Mouse (Mus musculus) adrenal gland, adult 8-10 months (tissue): Measurements from ENCODE around the gene Cep72. TPM values are rescaled to one million over a fixed set of nuclear protein-coding genes. Genes with fewer than 3 reads are reported as not detected.
A peak's percentile ranks its signal among the peaks of the same experiment; 100 is the strongest.
"Not testable (repeated sequence)": the region's sequence is repeated elsewhere in the genome, so short reads cannot be mapped to it uniquely, and the experiment has no call there.

Experiments used
- DNase-seq: peaks from one replicate; pipeline ENCODE4 v3.0.0; 2022
- total RNA-seq, 4 experiments: library from RNA; stranded (reverse); gene quantifications; 2 replicates each; pipeline ENCODE4 v1.2.4; 2022

Cep72 gene
- total RNA-seq, 4 experiments from 2014 or later: 3.9 to 11.5 (median 7.5) TPM

GRCm38 (mm10) chr13:74030691-74031090 lies 31.4 kb downstream of the Cep72 start:
- peak; percentile 76 for DNase-seq

GRCm38 (mm10) chr13:74029013-74029412 lies 33.1 kb downstream of the Cep72 start:
- DNase-seq: no peak

GRCm38 (mm10) chr13:74028116-74028515 lies 34.0 kb downstream of the Cep72 start:
- DNase-seq: no peak

DNA sequence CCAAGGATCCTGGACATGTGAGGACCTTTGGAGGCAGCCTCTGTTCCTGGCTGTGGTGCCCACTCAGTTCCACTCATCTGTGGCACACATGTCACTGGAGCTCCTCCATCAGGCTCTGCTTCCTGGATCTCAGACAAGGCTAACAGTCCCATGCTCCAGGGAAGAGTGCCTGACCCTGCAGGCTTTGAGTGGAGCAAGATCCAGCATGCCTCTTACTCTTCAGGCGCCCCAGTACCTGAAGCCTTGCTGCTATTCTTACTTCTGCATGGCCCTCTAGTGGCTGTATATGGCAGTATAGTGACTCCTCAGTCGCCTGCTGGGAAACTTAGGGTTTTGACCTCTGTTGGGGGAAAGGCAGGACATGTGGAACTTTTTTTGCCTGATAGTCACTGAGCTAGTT lies 35.9 kb downstream of the Cep72 start:
- no peak for DNase-seq

- peak; percentile 20 for DNase-seq
Measured at GRCm38 (mm10) chr13:74025151-74026081, 36.7 kb downstream of the Cep72 start.

- DNase-seq: not testable (repeated sequence)
Measured at GRCm38 (mm10) chr13:74019006-74019405, 43.1 kb downstream of the Cep72 start.

DNA sequence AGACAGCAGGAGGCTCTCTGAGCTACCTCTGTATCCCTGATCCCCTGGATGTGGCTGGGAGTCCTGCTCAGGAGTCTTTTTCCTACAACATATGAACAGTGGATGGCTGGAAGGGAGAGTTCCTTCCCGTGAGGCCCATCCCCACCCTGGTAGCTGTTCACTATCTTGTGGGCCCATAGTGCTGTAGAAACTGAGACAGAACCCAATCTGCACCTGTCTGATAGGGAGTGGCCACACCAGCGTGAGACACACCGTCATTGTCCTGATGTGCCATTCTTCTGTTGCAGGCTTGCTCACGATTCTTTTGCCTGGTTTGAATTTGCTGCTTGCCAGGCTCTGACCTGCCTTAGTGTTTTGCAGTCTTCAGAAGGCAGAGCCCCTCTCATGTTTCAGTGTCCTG lies 44.7 kb downstream of the Cep72 start:
- no peak for DNase-seq

- no peak for DNase-seq
Measured at GRCm38 (mm10) chr13:74015908-74016307, 46.2 kb downstream of the Cep72 start.

DNA sequence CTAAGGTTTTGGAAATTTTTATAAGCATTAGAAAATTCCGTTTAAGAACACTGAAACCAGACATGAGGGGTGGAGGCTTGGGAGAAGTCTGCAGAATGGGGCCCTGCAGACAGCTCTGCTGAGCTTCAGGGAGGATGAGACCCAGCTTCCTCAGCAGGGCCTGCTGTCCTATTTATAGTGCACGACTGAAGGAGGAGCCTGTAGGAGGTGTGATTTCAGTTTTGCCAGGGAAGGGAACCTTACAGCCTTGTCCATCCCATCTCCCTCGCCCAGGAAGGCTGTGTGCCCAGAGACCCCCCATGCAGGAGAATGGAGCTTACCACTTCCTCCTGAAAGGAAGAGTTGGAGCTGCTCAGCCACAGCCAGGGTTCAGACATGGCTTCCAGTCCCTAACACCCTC lies 51.4 kb downstream of the Cep72 start:
- no peak for DNase-seq

GRCm38 (mm10) chr13:74009791-74010614 lies 52.1 kb downstream of the Cep72 start:
- DNase-seq: peak; percentile 57

DNA sequence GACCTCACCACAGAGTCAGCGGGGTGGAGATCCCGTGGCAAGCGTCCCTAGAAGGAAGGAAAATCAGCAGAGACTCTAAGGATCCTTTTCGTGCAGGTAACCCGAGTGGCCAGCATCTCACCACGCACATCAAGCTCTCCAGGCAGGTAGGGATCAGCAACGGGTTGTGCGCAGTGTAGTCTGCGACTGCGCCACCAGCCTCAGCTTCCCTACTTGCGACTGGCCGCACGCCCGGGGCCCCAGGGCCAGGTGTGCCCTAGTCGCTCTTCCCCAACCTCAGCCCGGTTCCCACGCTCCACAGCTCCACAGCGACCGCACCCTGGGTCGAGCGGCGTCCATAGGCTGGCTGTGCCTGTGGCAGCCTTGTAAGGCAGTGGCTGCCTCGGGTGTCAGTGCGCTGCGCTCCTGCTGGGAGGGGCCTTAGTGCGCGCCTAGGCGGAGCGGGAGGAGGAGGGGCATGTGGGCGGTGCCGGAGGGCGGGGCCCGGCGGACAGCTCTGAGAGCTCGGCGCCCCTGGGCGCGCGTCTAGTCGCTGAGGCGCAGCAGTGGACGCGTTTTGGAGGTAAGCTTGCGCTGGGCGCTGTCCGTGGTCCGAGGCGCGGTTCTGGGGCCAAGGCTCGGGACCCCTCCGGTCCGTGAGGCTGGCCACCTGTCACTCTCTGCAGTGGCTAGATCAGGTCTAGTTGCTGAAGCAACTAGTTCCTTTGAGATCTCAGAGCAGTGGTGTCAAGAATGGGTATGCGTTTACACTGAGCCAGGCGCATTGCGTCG lies 53.0 kb downstream of the Cep72 start, which contains the start of gene Tppp:
TSS of gene Tppp (plus strand) at position 460 of the 771 bp plus-strand sequence.
- DNase-seq: peak; percentile 92

GRCm38 (mm10) chr13:74008216-74008615 lies 53.9 kb downstream of the Cep72 start:
- DNase-seq: not testable (repeated sequence)

GRCm38 (mm10) chr13:74006881-74007280 lies 55.2 kb downstream of the Cep72 start:
- not testable (repeated sequence) for DNase-seq

GRCm38 (mm10) chr13:74001492-74001891 lies 60.6 kb downstream of the Cep72 start:
- DNase-seq: no peak

DNA sequence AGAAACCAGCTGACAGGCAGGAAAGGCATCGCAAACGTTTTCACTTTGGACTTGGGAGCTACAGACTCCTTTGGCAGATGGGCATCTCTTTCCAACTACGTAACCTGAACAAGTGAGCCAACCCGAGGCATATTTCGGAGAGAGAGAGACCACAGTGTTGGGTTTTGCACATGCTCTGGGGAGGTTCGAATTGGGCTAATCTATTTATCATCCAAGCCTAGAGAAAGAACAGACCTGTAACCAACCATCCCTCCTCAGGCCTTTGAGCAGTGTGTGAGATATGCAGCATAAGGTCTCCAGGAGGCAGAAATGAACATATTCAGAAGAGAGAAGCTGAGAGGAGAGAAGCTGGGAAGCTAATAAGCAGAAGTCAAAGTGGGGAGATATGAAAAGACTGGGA lies 61.1 kb downstream of the Cep72 start:
- no peak for DNase-seq

DNA sequence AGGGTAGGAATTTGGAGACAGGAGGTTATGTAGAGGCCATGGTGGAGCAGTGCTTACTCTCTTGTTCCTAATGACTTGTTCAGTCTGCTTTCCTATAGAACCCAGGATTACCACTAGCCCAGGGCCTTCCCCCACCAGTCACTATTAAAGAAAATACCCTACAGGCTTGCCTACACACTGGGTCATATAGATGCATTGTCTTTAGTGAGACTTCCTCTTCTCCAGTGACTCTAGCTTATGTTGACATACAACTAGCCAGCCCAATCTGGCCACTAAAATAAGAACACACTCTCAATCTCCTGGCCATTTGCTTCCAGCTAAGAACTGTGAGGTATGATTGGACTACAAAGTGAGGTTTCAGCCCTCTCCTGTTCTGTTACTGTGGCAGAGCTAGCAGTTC lies 61.6 kb downstream of the Cep72 start:
- no peak for DNase-seq

GRCm38 (mm10) chr13:73996456-73996855 lies 65.6 kb downstream of the Cep72 start:
- no peak for DNase-seq

- DNase-seq: no peak
Measured at GRCm38 (mm10) chr13:73991267-73991666, 70.8 kb downstream of the Cep72 start.

- DNase-seq: no peak
Measured at GRCm38 (mm10) chr13:73990761-73991160, 71.3 kb downstream of the Cep72 start.

- no peak for DNase-seq
Measured at GRCm38 (mm10) chr13:73990325-73990724, 71.8 kb downstream of the Cep72 start.
